ENCODE assay signal across 9 mouse cellular contexts in the genomic region with DNA sequence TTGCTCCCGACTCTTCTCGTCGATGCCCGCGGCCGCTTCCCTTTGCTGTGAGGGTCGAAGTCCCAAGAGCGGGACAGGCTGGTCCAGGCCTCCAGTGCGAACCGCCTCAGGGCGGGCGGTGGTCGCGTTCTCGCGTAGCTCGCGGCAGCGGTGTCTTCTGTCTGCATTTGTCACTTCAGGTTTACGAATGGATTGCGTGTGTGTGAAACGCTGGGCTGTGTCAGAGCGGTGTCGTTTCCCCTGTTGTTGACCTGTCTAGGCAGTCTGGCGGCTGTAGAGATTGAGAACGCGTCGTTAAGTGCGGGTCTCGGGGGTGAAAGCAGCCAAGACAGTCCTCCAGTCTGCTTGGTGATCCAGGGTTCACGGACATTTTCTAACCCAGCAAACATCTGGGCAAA. TPM values are rescaled to one million over a fixed set of nuclear protein-coding genes. Genes with fewer than 3 reads are reported as not detected.
DNase-seq lines count a peak whose midpoint lies in the region; ATAC-seq and TF ChIP-seq lines count a peak whose summit lies in the region.
"Had no signal": no experiment of that assay in that cellular context is flagged by ENCODE, and none has a peak within 500 bp of the region (broad histone marks: within the 10 kb centered on the region; RNA-seq: fewer than 3 reads in every experiment).

No protein-coding gene starts in this region.

- peaks cover 5% of the 10 kb centered on the region; the same call in 1 of the 2 replicates for H3K4me1 ChIP-seq in lung, postnatal 0 days (ENCODE audit: insufficient read depth, low read depth, low read length)
- H3K4me1 ChIP-seq in embryonic fibroblast, embryonic 13.5 days (ENCODE audit: control insufficient read depth, insufficient read depth, low read length) = no peaks in the 10 kb centered on the region; the same call in 1 of the 2 replicates
- H3K4me1 ChIP-seq in limb, embryonic 11.5 days (ENCODE audit: control insufficient read depth, insufficient read depth, low read length) = 0 out of 2 replicates have a peak, but pooled peaks cover 4% of the 10 kb centered on the region
- peaks cover 38% of the 10 kb centered on the region for H3K4me1 ChIP-seq in neural tube, embryonic 15.5 days

- no peaks in the 10 kb centered on the region for H3K27me3 ChIP-seq in lung, postnatal 0 days (replicated peaks; ENCODE audit: insufficient read depth, low read length)
- H3K27me3 ChIP-seq in limb, embryonic 11.5 days (ENCODE audit: control insufficient read depth, insufficient read depth, low read length) = no peaks in the 10 kb centered on the region
- H3K27me3 ChIP-seq in neural tube, embryonic 15.5 days (replicated peaks) = no peaks in the 10 kb centered on the region

- no peak for TF ChIP-seq POLR2A in embryonic fibroblast, embryonic 13.5 days (IDR thresholded peaks at IDR 0.05; ENCODE audit: low read depth, low read length)

- DNase-seq in lung, postnatal 0 days (ENCODE audit: low spot score) = no peak
- no peak for DNase-seq in lung, postnatal 10 days
- DNase-seq in limb, embryonic 11.5 days (ENCODE audit: low spot score) = no peak
- DNase-seq in urinary bladder, postnatal 4 days (ENCODE audit: low spot score in 2 of 2) = no peak
- DNase-seq in cerebellum, adult 9-10 months = no peak
- no peak for DNase-seq in cerebellum, adult 18-20 months

- no peak for TF ChIP-seq EP300 in lung, postnatal 0 days (IDR thresholded peaks at IDR 0.05)

- peak overlapping the region; percentile 95 for H3K27ac ChIP-seq in lung, postnatal 0 days (ENCODE audit: low read length)
- peak overlapping the region; percentile 15; the same call in 1 of the 2 replicates for H3K27ac ChIP-seq in embryonic fibroblast, embryonic 13.5 days (ENCODE audit: insufficient read depth, low read length)
- H3K27ac ChIP-seq in limb, embryonic 11.5 days (replicated peaks; ENCODE audit: low read depth, low read length) = peak overlapping the region; percentile 83
- peak overlapping the region; percentile 91 for H3K27ac ChIP-seq in neural tube, embryonic 15.5 days (replicated peaks)

- ATAC-seq in lung, postnatal 0 days = peak; percentile 46
- ATAC-seq in limb, embryonic 11.5 days (ENCODE audit: insufficient number of reproducible peaks, low FRiP score, low TSS enrichment, low read depth) = peak; percentile 62; the same call in 1 of the 2 replicates
- ATAC-seq in neural tube, embryonic 15.5 days (ENCODE audit: low FRiP score) = peak; percentile 73

- peak overlapping the region; percentile 62 for H3K4me2 ChIP-seq in lung, postnatal 0 days (replicated peaks; ENCODE audit: low read depth, low read length)
- peak overlapping the region; percentile 77 for H3K4me2 ChIP-seq in limb, embryonic 11.5 days (ENCODE audit: low read depth, severe bottlenecking)
- peak overlapping the region; percentile 77 for H3K4me2 ChIP-seq in neural tube, embryonic 15.5 days

- no peak for TF ChIP-seq CTCF in lung, postnatal 0 days (IDR thresholded peaks at IDR 0.05)
- TF ChIP-seq CTCF in embryonic fibroblast, embryonic 13.5 days (IDR thresholded peaks at IDR 0.05; ENCODE audit: borderline replicate concordance, insufficient read depth, low read length) = no peak

- H3K9me3 ChIP-seq in lung, postnatal 0 days (ENCODE audit: low read length) = no peaks in the 10 kb centered on the region
- no peaks in the 10 kb centered on the region for H3K9me3 ChIP-seq in limb, embryonic 11.5 days (ENCODE audit: control insufficient read depth, low read length)
- H3K9me3 ChIP-seq in neural tube, embryonic 15.5 days (replicated peaks) = no peaks in the 10 kb centered on the region

- H3K9ac ChIP-seq in lung, postnatal 0 days (replicated peaks; ENCODE audit: low read depth) = peak overlapping the region; percentile 76
- peak overlapping the region; percentile 56 for H3K9ac ChIP-seq in limb, embryonic 11.5 days (ENCODE audit: low read length)
- peak overlapping the region; percentile 84 for H3K9ac ChIP-seq in neural tube, embryonic 15.5 days (replicated peaks)

- no peaks in the 10 kb centered on the region for H3K36me3 ChIP-seq in lung, postnatal 0 days (ENCODE audit: insufficient read depth, low read length)
- H3K36me3 ChIP-seq in limb, embryonic 11.5 days (ENCODE audit: control insufficient read depth, insufficient read depth, low read length) = no peaks in the 10 kb centered on the region; the same call in 1 of the 2 replicates
- H3K36me3 ChIP-seq in neural tube, embryonic 15.5 days = no peaks in the 10 kb centered on the region

- H3K4me3 ChIP-seq in lung, postnatal 0 days (ENCODE audit: low read depth, low read length) = peak overlapping the region; percentile 84
- H3K4me3 ChIP-seq in embryonic fibroblast, embryonic 13.5 days (ENCODE audit: insufficient read depth, low read length) = peak overlapping the region; percentile 98
- H3K4me3 ChIP-seq in limb, embryonic 11.5 days (ENCODE audit: low read depth, low read length) = peak overlapping the region; percentile 75
- peak overlapping the region; percentile 69 for H3K4me3 ChIP-seq in neural tube, embryonic 15.5 days (replicated peaks)

- under 1% methylated on average over 31 of the region's 31 CpGs for WGBS in lung, postnatal 0 days
- WGBS in limb, embryonic 11.5 days = under 1% methylated on average over 31 of the region's 31 CpGs
- under 1% methylated on average over 31 of the region's 31 CpGs for WGBS in neural tube, embryonic 15.5 days

RNA-seq across cellular contexts. Expression of a gene that starts 0.3 kb away (rescaled TPM):
- polyA plus RNA-seq in lung, postnatal 0 days (2015; fragmentation: Nextera tagmentation; extraction: Ambion mirVana) = 104 and 107 TPM in 2 replicates
- polyA plus RNA-seq in embryonic fibroblast, embryonic 13.5 days (2011; ENCODE audit: insufficient read length, low read depth, missing spikeins) = 101 TPM in 2 replicates
- 119 and 127 TPM in 2 replicates for polyA plus RNA-seq in limb, embryonic 11.5 days (2014; fragmentation: Nextera tagmentation; extraction: Ambion mirVana)
- polyA plus RNA-seq in neural tube, embryonic 15.5 days (2015; fragmentation: Nextera tagmentation; extraction: Ambion mirVana) = 57.5 and 86.0 TPM in 2 replicates

RNA-seq across cellular contexts. Expression of a gene that starts 0.4 kb away (rescaled TPM):
- 107 and 110 TPM in 2 replicates for polyA plus RNA-seq in lung, postnatal 0 days (2015; fragmentation: Nextera tagmentation; extraction: Ambion mirVana)
- polyA plus RNA-seq in embryonic fibroblast, embryonic 13.5 days (2011; ENCODE audit: insufficient read length, low read depth, missing spikeins) = 111 and 114 TPM in 2 replicates
- 92.2 and 97.1 TPM in 2 replicates for polyA plus RNA-seq in limb, embryonic 11.5 days (2014; fragmentation: Nextera tagmentation; extraction: Ambion mirVana)
- 67.2 and 89.6 TPM in 2 replicates for polyA plus RNA-seq in neural tube, embryonic 15.5 days (2015; fragmentation: Nextera tagmentation; extraction: Ambion mirVana)

RNA-seq across cellular contexts. Expression of a gene that starts 49.5 kb away (rescaled TPM):
- not detected in 2 replicates for polyA plus RNA-seq in lung, postnatal 0 days (2015; fragmentation: Nextera tagmentation; extraction: Ambion mirVana)
- polyA plus RNA-seq in embryonic fibroblast, embryonic 13.5 days (2011; ENCODE audit: insufficient read length, low read depth, missing spikeins) = not detected in 2 replicates
- polyA plus RNA-seq in limb, embryonic 11.5 days (2014; fragmentation: Nextera tagmentation; extraction: Ambion mirVana) = not detected in 2 replicates
- polyA plus RNA-seq in neural tube, embryonic 15.5 days (2015; fragmentation: Nextera tagmentation; extraction: Ambion mirVana) = 1.8 and 3.1 TPM in 2 replicates

RNA-seq across cellular contexts. Expression of a gene that starts 50.1 kb away (rescaled TPM):
- polyA plus RNA-seq in lung, postnatal 0 days (2015; fragmentation: Nextera tagmentation; extraction: Ambion mirVana) = 0.13 and 0.18 TPM in 2 replicates
- not detected in 2 replicates for polyA plus RNA-seq in embryonic fibroblast, embryonic 13.5 days (2011; ENCODE audit: insufficient read length, low read depth, missing spikeins)
- polyA plus RNA-seq in limb, embryonic 11.5 days (2014; fragmentation: Nextera tagmentation; extraction: Ambion mirVana) = not detected in 2 replicates
- polyA plus RNA-seq in neural tube, embryonic 15.5 days (2015; fragmentation: Nextera tagmentation; extraction: Ambion mirVana) = 0.11 TPM in 1 of 2 replicates, not detected in the other
- polyA plus RNA-seq: frontal cortex, adult 2 months had no signal

RNA-seq across cellular contexts. Expression of a gene that starts 50.4 kb away (rescaled TPM):
- polyA plus RNA-seq in lung, postnatal 0 days (2015; fragmentation: Nextera tagmentation; extraction: Ambion mirVana) = 0.04 and 0.05 TPM in 2 replicates
- polyA plus RNA-seq in embryonic fibroblast, embryonic 13.5 days (2011; ENCODE audit: insufficient read length, low read depth, missing spikeins) = 1.9 and 2.6 TPM in 2 replicates
- polyA plus RNA-seq in limb, embryonic 11.5 days (2014; fragmentation: Nextera tagmentation; extraction: Ambion mirVana) = 0.44 and 0.51 TPM in 2 replicates
- polyA plus RNA-seq in neural tube, embryonic 15.5 days (2015; fragmentation: Nextera tagmentation; extraction: Ambion mirVana) = 8.2 and 9.6 TPM in 2 replicates

Comparison
In these comparisons a context has a peak if more than half of its experiments do, and no peak if none do; other contexts are left out.
1. H3K27ac ChIP-seq: peak in every context shown above with its lines; median percentile 95 in lung, postnatal 0 days; 91 in neural tube, embryonic 15.5 days; 83 in limb, embryonic 11.5 days; 15 in embryonic fibroblast, embryonic 13.5 days.